Mouse (Mus musculus) stomach, postnatal 0 days (tissue): ENCODE data around the gene Ppig.

Experiments
- CTCF ChIP-seq: IDR thresholded peaks from 2 replicates; pipeline ENCODE4 v1.5.1; 2016; ENCODE audit warnings: antibody characterized with exemption, low read depth, mild to moderate bottlenecking, moderate library complexity
- EP300 ChIP-seq: optimal IDR thresholded peaks from 2 replicates; pipeline ENCODE3; 2016; ENCODE audit warnings: antibody characterized with exemption

DNA sequence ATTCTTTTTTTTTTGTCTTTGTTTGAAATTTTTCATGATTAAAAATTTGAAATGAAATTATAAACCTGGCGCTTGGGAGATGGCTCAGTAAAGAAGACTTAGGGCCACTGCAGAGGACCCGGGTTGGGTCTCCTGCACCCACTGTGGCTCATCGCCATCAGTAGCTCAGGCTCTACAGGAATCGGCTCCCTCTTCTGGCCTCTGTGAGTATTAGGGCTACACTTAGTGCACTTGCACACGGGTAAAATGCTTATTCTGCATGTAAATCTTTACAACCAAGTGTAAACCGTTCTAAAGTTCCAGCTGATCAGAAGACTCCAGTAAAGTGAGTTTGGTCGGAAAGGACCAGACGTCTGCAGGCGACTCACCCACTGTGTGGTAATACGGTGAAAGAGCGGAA lies 28.8 kb upstream of the Ppig start:
- TF ChIP-seq CTCF (peak; percentile 32; the same call in 1 of the 2 replicates), EP300 (no peak)
